Mouse (Mus musculus) kidney, embryonic 16.5 days (tissue): ENCODE results near the gene Aldh1l1. TPM values are rescaled to one million over a fixed set of nuclear protein-coding genes. Genes with fewer than 3 reads are reported as not detected.

Experiments used
- ATAC-seq: fragments of 200-750 bp; cut with Nextera tagmentation; 2 replicates; pipeline ENCODE4 v1.8.0; 2017; ENCODE audit warnings: moderate TSS enrichment; ENCODE audit not compliant: low FRiP score, low TSS enrichment
- H3K27ac ChIP-seq: fragments of 300-500 bp; sonication (generic); 2 replicates; pipeline ENCODE4 v1.5.1; 2014; ENCODE audit warnings: low read length
- H3K27me3 ChIP-seq: fragments of 300-500 bp; sonication (generic); 2 replicates; pipeline ENCODE4 v1.6.1; 2014; ENCODE audit warnings: low read length, control low read depth, mixed read lengths; ENCODE audit not compliant: insufficient read depth
- H3K36me3 ChIP-seq: fragments of 300-500 bp; sonication (generic); 2 replicates; pipeline ENCODE4 v1.6.1; 2014; ENCODE audit warnings: low read length, control low read depth, mixed read lengths; ENCODE audit not compliant: insufficient read depth
- H3K4me1 ChIP-seq: fragments of 300-500 bp; sonication (generic); 2 replicates; pipeline ENCODE4 v1.6.1; 2014; ENCODE audit warnings: low read length, control low read depth, mixed read lengths; ENCODE audit not compliant: insufficient read depth
- H3K4me2 ChIP-seq: fragments of 300-500 bp; sonication (generic); replicated peaks from 2 replicates; pipeline ENCODE4 v1.6.1; 2014; ENCODE audit warnings: low read depth, low read length
- H3K4me3 ChIP-seq: fragments of 300-500 bp; sonication (generic); 2 replicates; pipeline ENCODE4 v1.5.1; 2014; ENCODE audit warnings: mild to moderate bottlenecking, low read length
- H3K9ac ChIP-seq: fragments of 300-500 bp; sonication (generic); replicated peaks from 2 replicates; pipeline ENCODE4 v1.6.1; 2014; ENCODE audit warnings: low read length
- H3K9me3 ChIP-seq: fragments of 300-500 bp; sonication (generic); 2 replicates; pipeline ENCODE4 v1.6.1; 2016; ENCODE audit warnings: low read length, control low read depth
- WGBS: fragments of 180-500 bp; shearing (Covaris S2); extraction: QIAGEN DNeasy Blood & Tissue Kit; methylation state at CpG from one replicate; pipeline ENCODE4 v1.1.7; 2014; 5-methylcytosine and 5-hydroxymethylcytosine counted together
- polyA plus RNA-seq: library from polyadenylated mRNA; unstranded; fragments of >200 nt; fragmentation: Nextera tagmentation; extraction: Ambion mirVana; gene quantifications from 2 replicates; pipeline ENCODE4 v1.2.1, GENCODE M21; 2015

Gene Aldh1l1
- polyA plus RNA-seq, 1 experiment from 2014 or later = 23.4 TPM

DNA sequence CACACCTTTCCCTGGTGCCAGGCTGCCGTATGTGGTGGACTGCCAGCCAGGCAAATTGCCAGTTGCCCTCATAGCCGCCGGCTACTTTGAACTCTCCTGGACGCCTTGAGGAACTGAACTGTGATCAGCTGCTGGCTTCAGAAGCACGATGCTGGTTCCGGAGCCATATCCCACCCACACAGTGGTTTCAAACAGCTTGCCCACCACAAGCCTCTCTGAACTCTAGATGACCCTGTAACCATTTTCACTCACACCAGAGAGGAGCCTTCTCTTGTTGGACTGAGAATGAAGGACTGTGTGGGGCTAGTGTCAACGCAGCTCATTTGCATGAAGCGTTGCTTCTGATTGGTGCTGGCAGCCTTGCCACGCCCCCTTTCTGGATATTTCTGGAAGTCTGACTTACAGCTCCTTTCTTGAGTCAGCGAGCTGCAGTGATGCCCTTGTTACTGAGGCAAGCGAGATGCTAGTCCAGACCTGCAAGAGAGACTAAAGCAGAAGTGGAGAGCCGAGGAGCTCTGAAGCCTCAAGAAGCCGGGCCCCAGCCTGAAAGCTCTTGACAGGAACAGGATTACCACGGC is 9.2 kb upstream of the Aldh1l1 start:
- Histone ChIP-seq H3K4me3 (no peak overlapping the region), H3K27me3 (no peaks in the 10 kb centered on the region), H3K36me3 (no peaks in the 10 kb centered on the region), H3K9ac (no peak overlapping the region), H3K27ac (no peak overlapping the region), H3K4me2 (no peak overlapping the region), H3K9me3 (no peaks in the 10 kb centered on the region), H3K4me1 (0 out of 2 replicates have a peak, but pooled peaks cover 4% of the 10 kb centered on the region)
- ATAC-seq = peak; percentile 23; the same call in 1 of the 2 replicates
- WGBS = 53% methylated on average over 14 of the region's 14 CpGs

GRCm38 (mm10) chr6:90484249-90484648 is 2.0 kb upstream of the Aldh1l1 start:
- Histone ChIP-seq H3K36me3 (no peaks in the 10 kb centered on the region), H3K4me3 (no peak overlapping the region)
- WGBS = 49% methylated on average over 3 of the region's 3 CpGs

DNA sequence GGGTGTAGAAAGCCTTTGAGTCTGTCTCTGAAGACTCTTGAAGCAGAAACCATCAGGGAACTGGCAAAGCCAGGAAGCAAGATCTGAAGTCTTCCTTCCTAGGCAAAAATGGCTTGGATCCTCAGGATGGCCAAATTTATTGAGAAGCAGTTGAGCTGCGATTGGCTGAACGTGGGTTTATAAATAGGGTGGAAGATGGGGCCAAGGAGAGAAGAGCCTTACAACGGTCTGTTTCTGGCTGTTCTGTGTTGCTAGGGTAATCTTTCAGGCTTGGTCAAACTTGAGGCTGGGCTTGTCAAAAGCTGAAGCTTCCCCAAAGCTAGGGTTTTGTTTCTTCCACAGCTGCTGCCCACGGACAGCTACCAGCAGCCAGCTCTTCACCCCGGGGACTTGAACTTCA is 1.4 kb upstream of the Aldh1l1 start:
- no peaks in the 10 kb centered on the region for H3K36me3 ChIP-seq
- no peak for ATAC-seq
- no peak overlapping the region for H3K27ac ChIP-seq
- no peak overlapping the region for H3K9ac ChIP-seq
- H3K4me2 ChIP-seq = no peak overlapping the region
- no peak overlapping the region for H3K4me3 ChIP-seq
- 76% methylated on average over 5 of the region's 5 CpGs for WGBS
- no peaks in the 10 kb centered on the region for H3K9me3 ChIP-seq
- no peaks in the 10 kb centered on the region for H3K27me3 ChIP-seq
- no peaks in the 10 kb centered on the region for H3K4me1 ChIP-seq

More at GRCm38 (mm10) chr6:90484249-90484648, 2.0 kb upstream of the Aldh1l1 start:
- no peak for ATAC-seq
- no peaks in the 10 kb centered on the region for H3K27me3 ChIP-seq
- no peaks in the 10 kb centered on the region for H3K9me3 ChIP-seq
- no peak overlapping the region for H3K27ac ChIP-seq
- H3K9ac ChIP-seq = no peak overlapping the region
- no peak overlapping the region for H3K4me2 ChIP-seq
- no peaks in the 10 kb centered on the region for H3K4me1 ChIP-seq

DNA sequence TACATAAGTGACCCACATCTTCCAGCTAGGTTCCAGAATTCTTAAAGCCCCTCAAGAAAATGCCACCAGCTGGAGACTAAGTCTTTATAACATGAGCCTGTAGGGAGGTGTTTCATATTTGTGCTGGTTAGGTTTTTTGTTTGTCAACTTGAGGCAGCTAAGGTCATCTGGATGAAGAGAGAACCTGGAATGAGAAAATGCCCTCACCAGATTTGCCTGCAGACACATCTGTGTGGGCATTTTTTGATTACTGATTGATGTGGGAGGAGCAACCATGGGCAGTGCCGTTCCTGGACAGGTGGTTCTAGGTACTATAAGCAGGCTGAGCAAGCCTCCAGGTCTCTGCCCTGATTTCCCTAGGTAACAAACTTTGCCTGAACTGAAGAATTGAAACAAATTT is 1.3 kb downstream of the Aldh1l1 start:
- WGBS = 81% methylated on average over 1 of the region's 1 CpGs
- H3K9me3 ChIP-seq = no peaks in the 10 kb centered on the region
- H3K4me3 ChIP-seq = no peak overlapping the region
- H3K27ac ChIP-seq = no peak overlapping the region
- H3K4me1 ChIP-seq = no peaks in the 10 kb centered on the region
- no peaks in the 10 kb centered on the region for H3K36me3 ChIP-seq
- no peak overlapping the region for H3K4me2 ChIP-seq
- H3K27me3 ChIP-seq = no peaks in the 10 kb centered on the region
- no peak for ATAC-seq
- H3K9ac ChIP-seq = no peak overlapping the region

DNA sequence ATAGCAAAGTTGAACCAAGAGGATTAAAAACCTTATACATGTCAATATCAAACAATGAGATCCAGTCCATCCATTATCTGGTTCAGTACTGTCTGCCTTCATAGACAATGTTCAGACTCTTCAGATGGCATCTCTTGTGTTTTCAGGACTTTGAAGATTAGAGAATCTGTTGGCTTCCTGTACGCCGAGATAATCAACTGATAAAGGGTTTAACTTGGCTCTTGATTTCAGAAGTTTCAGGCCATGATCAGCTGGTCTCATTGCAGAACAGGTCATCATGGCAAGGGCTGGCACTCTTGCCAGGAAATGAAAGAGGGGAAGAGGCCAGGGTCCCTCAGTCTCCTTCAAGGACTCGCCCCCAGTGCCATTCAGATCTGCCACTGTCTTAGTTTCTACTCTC is 3.3 kb downstream of the Aldh1l1 start:
- H3K4me1 ChIP-seq = no peaks in the 10 kb centered on the region; the same call in 1 of the 2 replicates
- H3K9ac ChIP-seq = no peak overlapping the region
- H3K9me3 ChIP-seq = no peaks in the 10 kb centered on the region
- no peaks in the 10 kb centered on the region for H3K27me3 ChIP-seq
- H3K27ac ChIP-seq = no peak overlapping the region
- no peaks in the 10 kb centered on the region for H3K36me3 ChIP-seq
- no peak overlapping the region for H3K4me2 ChIP-seq
- no peak for ATAC-seq
- H3K4me3 ChIP-seq = no peak overlapping the region
- WGBS = 83% methylated on average over 3 of the region's 3 CpGs

DNA sequence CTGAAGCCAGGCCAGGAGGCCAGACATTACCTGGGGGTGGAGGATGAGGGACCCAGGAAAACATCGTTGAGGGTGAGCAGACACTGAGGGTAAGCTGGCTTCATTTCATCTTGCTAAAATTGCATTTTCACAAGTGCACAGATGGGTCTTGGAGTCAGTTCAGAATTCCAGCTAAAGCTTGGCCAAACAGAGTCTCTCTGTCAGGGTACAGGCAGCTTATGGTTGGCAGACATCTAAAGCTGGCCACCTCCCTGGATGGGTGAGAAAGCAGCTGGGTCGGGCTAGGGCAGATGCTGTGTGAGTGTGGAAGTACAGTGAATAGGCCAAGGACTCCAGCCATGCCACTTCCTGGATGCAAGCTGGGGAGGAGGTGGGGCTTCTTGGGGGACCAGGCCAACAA is 4.7 kb downstream of the Aldh1l1 start:
- no peaks in the 10 kb centered on the region for H3K27me3 ChIP-seq
- WGBS = 90% methylated on average over 2 of the region's 2 CpGs
- no peaks in the 10 kb centered on the region for H3K9me3 ChIP-seq
- no peak overlapping the region for H3K4me2 ChIP-seq
- H3K9ac ChIP-seq = no peak overlapping the region
- no peaks in the 10 kb centered on the region for H3K36me3 ChIP-seq
- no peak overlapping the region for H3K4me3 ChIP-seq
- peaks cover 11% of the 10 kb centered on the region for H3K4me1 ChIP-seq
- no peak for ATAC-seq
- H3K27ac ChIP-seq = no peak overlapping the region

DNA sequence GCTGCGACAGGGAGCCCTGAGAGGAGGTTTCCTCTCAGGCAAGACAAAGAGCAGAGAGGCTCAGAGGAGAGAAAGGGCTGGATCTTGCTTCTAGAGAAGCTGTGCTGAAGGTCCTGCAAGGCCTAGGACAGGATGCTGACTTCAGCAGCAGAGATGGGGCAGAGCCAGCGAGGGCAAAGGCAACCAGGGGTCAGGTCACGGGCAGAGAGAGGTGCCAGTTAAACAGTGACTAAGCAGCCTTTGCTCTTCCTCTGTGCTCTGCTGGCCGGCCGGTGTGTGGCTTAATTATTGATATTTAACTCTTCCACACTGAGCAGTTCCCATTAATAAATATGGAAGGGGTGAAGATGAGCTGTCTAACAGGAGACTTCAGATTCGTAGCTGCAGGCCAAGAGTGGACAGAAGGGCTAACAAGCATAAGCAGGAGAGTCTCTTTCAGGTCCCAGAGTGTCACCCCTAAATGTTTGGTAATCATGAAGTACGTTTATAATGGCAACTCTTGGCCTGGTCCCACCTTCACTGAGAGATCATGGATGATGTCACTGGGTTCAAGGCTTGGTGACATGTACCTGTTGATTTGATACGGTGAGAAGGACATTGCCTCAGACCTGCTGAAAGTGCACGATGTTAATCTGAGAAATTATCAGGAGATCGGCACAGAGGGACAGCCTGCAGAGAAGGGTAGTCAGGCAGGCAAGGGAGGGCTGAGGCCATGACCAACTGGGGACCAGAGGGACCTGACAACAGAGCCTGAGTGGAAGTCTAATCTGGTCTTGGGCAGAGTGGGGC is 5.9 kb downstream of the Aldh1l1 start:
- no peak overlapping the region for H3K4me2 ChIP-seq
- peaks cover 11% of the 10 kb centered on the region for H3K4me1 ChIP-seq
- no peaks in the 10 kb centered on the region for H3K27me3 ChIP-seq
- peak overlapping the region; percentile 41 for H3K27ac ChIP-seq
- WGBS = 64% methylated on average over 10 of the region's 10 CpGs
- H3K9ac ChIP-seq = no peak overlapping the region
- H3K4me3 ChIP-seq = no peak overlapping the region
- H3K36me3 ChIP-seq = no peaks in the 10 kb centered on the region
- ATAC-seq = peak; percentile 91
- no peaks in the 10 kb centered on the region for H3K9me3 ChIP-seq

DNA sequence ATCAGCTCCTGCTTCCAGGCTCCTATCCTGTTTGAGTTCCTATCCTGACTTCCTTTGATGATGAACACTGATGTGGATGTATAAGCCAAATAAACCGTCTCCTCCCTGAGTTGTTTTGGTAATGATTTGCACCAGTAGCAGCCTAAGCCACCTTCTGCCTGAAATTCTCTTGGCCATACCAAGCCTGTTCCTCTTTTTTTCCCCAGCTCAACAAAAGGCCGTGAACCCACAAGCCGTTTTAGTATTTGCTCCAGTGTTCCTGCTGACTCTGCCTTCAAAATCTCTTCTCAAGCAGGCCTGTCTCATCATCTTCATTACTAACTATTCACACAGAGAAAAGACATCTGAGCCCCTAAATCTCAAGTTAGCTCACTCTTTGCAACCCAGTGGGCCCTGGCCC is 7.9 kb downstream of the Aldh1l1 start:
- ATAC-seq = no peak
- 68% methylated on average over 3 of the region's 3 CpGs for WGBS
- no peak overlapping the region for H3K4me3 ChIP-seq

GRCm38 (mm10) chr6:90494566-90494965 is 8.3 kb downstream of the Aldh1l1 start:
- H3K27me3 ChIP-seq = no peaks in the 10 kb centered on the region
- no peak overlapping the region for H3K4me3 ChIP-seq
- H3K36me3 ChIP-seq = no peaks in the 10 kb centered on the region
- H3K4me2 ChIP-seq = no peak overlapping the region
- ATAC-seq = no peak
- H3K4me1 ChIP-seq = peaks cover 11% of the 10 kb centered on the region
- H3K27ac ChIP-seq = peak overlapping the region; percentile 59; the same call in 1 of the 2 replicates
- no peak overlapping the region for H3K9ac ChIP-seq
- 61% methylated on average over 3 of the region's 3 CpGs for WGBS
- H3K9me3 ChIP-seq = no peaks in the 10 kb centered on the region

More for the DNA sequence above, 7.9 kb downstream of the Aldh1l1 start:
- peaks cover 11% of the 10 kb centered on the region for H3K4me1 ChIP-seq
- no peaks in the 10 kb centered on the region for H3K27me3 ChIP-seq
- no peak overlapping the region for H3K9ac ChIP-seq
- no peak overlapping the region for H3K4me2 ChIP-seq
- H3K36me3 ChIP-seq = no peaks in the 10 kb centered on the region
- H3K27ac ChIP-seq = peak overlapping the region; percentile 59; the same call in 1 of the 2 replicates
- H3K9me3 ChIP-seq = no peaks in the 10 kb centered on the region

DNA sequence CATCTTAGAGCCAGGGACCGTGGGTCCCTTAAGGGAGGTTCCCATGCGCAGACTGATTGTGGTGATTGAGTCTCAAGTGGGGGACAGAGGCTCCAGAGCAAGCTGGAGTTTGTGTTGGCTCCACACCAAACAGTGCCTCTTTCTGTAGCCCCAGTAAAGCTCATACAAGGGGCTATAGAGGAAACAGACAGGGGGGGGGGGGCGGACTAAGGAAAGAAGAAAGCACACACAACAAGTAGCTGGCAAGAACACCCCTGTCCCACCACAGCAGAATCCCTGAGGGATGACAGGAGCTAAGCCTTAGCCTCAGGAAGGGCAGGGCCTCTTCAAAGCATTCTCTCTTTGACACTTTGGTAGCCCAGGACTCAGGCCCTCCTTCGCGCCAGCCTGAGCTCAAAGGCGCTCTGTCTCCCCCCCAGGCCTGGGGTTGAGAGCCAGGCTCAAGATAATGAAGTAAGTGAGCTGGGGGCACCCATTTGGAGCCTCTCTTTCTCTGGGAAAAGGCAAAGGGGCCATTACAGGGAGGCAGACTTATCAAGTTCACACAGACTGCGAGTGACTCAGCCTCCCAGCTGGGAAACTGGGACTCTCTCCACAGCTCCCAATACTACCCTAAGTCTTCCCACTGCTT is 9.2 kb downstream of the Aldh1l1 start:
- Histone ChIP-seq H3K4me2 (no peak overlapping the region), H3K4me3 (no peak overlapping the region), H3K27me3 (no peaks in the 10 kb centered on the region), H3K27ac (no peak overlapping the region), H3K9me3 (no peaks in the 10 kb centered on the region), H3K36me3 (no peaks in the 10 kb centered on the region), H3K4me1 (peaks cover 11% of the 10 kb centered on the region), H3K9ac (no peak overlapping the region)
- ATAC-seq = no peak
- 52% methylated on average over 6 of the region's 7 CpGs for WGBS
